Mouse (Mus musculus): ENCODE measurements around the gene Arpc2.

The Arpc2 gene

DNA sequence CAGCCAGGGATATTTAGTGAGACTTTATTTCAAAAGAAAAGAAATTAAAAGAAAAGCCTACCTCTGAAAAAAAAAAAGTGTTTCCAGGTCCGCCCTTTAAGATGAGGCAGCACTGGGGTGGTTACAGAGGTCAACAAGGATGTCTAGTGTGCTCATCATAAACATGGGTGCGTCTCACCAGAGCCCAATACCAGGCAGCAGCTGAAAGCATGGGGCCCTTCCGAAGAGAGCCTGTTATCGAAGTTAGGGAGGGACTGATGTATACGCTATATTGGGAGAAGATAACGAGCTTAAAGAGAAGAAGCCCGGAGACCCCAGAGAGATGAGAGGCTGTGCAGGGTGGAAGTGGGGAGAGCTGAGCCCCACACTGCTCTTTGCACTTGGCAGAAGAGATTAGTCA is 3.3 kb downstream of the Arpc2 start:
- DNase-seq (ENCODE audit: low read depth), result peak; percentile 70

DNA sequence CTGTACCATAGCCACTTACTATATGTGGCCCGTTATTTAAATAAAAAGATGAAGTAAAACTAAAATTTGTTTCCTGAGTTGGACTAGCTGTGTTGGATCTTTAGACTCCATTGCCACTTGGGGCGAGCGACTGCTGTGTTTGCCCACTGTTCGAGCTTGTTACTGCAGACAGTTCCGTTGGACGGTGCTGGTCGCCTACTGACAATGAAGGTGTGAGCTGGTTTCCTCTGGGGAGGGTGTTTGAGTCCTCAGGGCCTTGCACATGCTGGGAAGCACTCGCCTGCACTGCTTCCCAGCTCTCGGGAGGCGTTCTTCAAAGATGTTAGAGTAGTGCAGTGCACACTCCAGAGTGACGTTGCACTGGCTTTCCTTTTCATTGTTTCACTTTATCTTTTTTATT is 3.7 kb downstream of the Arpc2 start:
- peak; percentile 59 for DNase-seq (ENCODE audit: low read depth)

- peak; percentile 29 for DNase-seq (ENCODE audit: low read depth)
Measured at GRCm38 (mm10) chr1:74240311-74240710, 4.4 kb downstream of the Arpc2 start.

- DNase-seq (ENCODE audit: low read depth), result no peak
Measured at GRCm38 (mm10) chr1:74240832-74241231, 4.9 kb downstream of the Arpc2 start.

DNA sequence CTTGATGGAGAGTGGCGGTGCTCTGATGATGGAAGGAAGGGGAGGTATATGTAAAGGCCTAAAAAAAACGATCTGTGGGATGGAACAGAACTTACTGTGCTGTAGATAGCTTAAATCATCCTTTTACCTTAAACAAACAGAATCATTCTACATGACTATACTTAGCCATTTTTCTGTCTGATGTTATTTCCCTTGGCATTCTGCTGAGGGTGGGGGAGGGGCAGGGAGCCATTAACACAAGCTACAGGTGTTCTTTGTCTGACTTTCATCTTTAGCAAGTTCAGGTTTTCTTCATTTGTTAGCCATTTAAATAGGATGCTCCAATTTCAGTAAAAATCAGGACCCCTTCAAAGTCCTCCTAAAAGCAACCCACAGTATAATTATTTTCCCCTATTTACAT is 9.6 kb downstream of the Arpc2 start:
- peak; percentile 68 for DNase-seq (ENCODE audit: low read depth)

- peak; percentile 89 for DNase-seq (ENCODE audit: low read depth)
Measured at GRCm38 (mm10) chr1:74248799-74249198, 12.9 kb downstream of the Arpc2 start.

- no peak for DNase-seq (ENCODE audit: low read depth)
Measured at GRCm38 (mm10) chr1:74249331-74249980, 13.6 kb downstream of the Arpc2 start.

GRCm38 (mm10) chr1:74250096-74250495 is 14.2 kb downstream of the Arpc2 start:
- no peak for DNase-seq (ENCODE audit: low read depth)

GRCm38 (mm10) chr1:74255704-74256345 is 19.9 kb downstream of the Arpc2 start:
- no peak for DNase-seq (ENCODE audit: low read depth)

DNA sequence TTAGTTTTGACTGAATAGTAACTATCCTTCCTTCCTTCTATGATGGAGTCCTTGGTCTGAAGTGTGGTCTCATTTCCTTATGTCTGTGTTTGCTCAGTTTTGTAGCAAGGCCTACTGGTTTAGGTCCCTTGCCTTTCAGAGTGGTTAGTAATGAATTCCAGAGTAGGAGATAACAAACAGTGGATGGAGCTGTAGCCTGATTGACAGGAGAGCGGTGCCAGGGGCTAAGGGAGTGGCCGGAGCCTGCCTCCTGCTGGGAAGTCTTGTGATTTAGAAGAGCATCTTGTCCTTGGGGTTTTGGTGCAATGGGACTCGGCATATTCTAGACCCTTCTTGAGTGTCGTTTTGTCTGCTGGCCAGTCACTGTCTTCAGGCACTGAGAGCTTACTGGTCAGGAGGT is 20.9 kb downstream of the Arpc2 start:
- DNase-seq (ENCODE audit: low read depth), result no peak

DNA sequence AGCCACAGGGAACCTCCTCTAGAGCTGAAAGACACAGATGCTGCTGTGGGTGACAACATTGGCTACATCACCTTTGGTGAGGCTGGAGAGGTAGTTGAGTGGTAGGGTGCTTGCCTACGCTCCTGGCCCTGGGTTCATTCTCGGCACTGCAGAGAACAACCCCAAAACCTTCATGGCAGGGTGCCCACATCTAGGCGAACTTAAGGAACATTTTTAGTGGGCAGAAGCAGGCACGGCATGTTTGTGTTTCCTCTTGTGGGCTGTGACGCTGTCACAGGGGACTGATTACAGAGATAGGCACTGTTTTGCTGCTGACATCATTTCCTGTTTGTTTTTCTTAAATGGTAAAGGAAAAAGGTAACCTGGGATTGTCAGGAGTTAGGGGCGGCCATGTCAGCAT is 26.6 kb downstream of the Arpc2 start:
- DNase-seq (ENCODE audit: low read depth), result peak; percentile 88

GRCm38 (mm10) chr1:74268750-74269149 is 32.9 kb downstream of the Arpc2 start:
- DNase-seq (ENCODE audit: low read depth), result peak; percentile 67

DNA sequence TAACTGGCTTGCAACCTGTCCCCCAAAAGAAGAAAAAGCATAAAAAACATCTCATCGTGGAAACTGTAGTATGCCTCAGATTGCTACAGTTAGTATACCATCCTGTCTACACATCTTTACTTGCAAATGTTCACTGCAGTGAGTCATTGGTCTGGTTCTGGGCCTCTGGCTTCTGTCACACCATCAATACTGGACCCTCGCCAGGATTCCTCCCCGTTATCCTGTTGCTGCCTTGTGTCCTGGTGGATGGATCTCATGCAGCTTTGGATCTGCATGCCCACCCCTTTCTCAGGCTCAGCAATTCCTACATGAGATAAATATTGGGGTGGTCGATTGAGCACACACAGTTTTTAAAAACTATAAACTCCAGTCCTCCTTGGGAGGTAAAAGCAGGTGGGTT is 35.8 kb downstream of the Arpc2 start:
- DNase-seq (ENCODE audit: low read depth), result no peak

- no peak for DNase-seq (ENCODE audit: low read depth)
Measured at GRCm38 (mm10) chr1:74275015-74275414, 39.1 kb downstream of the Arpc2 start.

DNA sequence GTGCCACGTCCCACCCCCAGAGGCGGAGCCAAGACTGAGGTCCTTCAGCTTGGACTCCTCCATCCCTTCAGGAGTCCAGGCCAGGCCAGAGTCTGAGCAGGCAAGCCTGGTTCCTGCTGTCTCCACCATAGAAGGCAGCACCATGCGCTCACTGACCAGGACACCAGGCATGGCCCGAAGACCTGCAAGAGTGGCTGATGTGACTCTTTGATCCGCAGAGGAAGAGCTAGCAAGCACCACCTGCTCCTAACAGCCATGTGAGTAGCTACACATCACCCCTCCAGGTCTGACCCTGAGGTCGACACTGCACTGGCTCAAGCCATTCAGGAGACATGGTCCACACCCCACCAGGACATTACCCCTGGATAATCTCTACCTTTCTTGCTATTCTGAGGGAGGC is 41.2 kb downstream of the Arpc2 start:
- DNase-seq (ENCODE audit: low read depth), result no peak

DNA sequence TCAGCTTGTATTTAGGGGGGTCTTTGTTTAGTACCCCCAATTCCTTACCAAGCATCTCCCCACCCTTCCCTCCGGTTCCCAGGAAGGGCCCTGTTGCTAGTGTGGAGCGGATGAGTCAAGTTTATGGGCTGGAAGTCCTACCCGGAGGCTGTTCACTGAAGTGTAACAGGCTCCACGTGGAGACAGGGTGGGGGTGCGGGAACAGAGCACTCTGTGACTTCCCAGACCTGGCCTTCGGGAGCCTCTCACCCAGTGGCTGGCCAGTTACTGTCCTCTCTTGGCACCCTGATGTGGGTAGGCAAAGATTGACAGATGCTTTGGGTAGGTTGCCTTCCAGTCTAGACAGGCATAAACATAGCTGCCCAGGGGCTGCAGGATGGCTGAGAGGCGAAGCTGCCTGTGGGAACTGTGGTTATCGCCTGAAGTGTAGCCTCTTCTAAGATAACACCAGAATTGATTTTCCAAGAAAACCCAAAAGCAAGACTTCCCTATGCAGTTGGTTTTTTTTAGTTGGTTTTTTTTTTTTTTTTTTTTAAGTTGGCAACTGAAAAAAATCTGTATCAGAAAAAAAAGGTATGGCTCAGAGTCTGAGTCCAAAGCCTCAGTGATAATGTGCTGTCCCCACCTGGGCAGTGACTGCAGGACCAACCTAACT is 42.1 kb downstream of the Arpc2 start:
- DNase-seq (ENCODE audit: low read depth), result no peak

GRCm38 (mm10) chr1:74278538-74278937 is 42.7 kb downstream of the Arpc2 start, which contains the start of gene Gpbar1:
Gpbar1 (plus strand) TSS chr1:74278550.
- DNase-seq (ENCODE audit: low read depth), result no peak

GRCm38 (mm10) chr1:74278988-74279387 is 43.1 kb downstream of the Arpc2 start:
- no peak for DNase-seq (ENCODE audit: low read depth)

DNA sequence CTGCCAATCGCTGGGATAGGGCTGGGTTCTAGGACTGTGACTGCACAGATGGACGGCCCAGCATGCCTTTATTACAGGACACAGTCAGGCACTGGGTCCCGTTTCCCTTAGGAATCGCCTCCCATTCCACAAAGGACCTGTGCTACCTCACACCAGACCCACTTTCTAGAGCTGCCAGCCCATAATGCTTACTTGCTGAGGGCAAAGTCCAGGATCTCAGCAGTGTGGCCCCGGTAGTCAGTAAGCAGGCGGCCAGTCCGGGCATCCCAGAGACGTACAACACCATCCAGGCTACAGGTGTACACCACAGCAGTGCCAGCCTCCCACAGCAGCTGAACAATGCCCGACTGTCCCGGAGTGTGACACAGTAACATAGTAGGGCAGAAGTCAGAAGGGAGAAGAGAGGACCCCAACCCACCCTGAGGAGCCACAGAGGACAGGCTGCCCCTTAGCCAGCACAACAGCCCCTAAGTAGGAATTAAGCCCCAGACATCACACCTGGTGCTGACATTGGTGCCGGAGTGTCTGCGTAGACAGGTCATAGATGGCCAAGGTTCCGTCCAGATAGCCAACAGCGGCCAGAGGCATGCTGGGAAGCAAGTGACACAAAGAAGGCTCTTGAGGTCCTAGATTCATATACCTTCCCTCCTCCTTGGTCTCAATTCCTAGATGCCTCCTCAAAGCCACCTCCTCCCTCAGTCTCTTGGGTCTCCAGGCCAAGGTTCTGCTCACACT is 44.9 kb downstream of the Arpc2 start:
- DNase-seq (ENCODE audit: low read depth), result no peak

GRCm38 (mm10) chr1:74281372-74281771 is 45.5 kb downstream of the Arpc2 start:
- DNase-seq (ENCODE audit: low read depth), result no peak

- no peak for DNase-seq (ENCODE audit: low read depth)
Measured at GRCm38 (mm10) chr1:74281886-74282285, 46.0 kb downstream of the Arpc2 start.

DNA sequence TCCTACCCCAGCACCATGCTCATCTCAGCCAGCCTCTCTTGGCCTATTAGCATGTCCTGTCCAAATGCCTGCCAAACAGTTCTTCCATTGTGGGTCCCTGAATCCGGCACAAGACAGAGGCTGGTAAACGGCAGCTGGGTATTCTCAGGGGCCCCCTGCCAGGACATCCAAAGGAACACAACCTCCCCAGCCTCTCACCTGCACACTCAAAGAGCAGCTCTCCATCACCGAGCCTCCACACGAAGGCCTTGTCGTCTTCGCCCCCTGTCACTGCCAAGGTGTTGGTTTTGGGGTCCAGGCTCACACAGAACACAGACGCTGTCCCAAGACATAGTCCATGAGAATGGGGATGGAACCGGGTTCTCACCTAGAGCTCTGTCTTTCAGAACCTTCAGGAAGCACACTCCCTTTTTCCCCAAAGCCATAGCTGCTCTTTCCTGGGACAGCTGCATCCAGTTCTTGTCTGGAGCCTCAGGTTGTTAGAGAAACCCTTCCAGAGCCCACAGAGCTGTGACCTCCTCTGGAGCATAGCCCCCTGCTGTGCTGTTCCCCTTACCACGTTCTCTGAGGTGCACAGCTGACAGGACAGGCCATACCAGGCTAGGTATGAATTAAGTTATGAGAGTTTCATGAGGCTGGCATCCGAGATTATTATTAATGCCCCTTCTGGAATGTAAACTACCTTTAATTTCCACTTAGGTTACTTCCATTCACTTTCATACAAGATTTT is 47.2 kb downstream of the Arpc2 start:
- DNase-seq (ENCODE audit: low read depth), result no peak

Measured in induced T-regulatory cell, adult 2 months (primary cell).